Mouse (Mus musculus) neural tube, embryonic 12.5 days (tissue): ENCODE data around the gene G3bp1. TPM values are rescaled to one million over a fixed set of nuclear protein-coding genes. Genes with fewer than 3 reads are reported as not detected.

Source experiments
- ATAC-seq: fragments of 200-750 bp; cut with Nextera tagmentation; 2 replicates; pipeline ENCODE4 v1.8.0; 2017; ENCODE audit warnings: low read depth, mild to moderate bottlenecking, moderate TSS enrichment, moderate library complexity; ENCODE audit not compliant: low FRiP score
- H3K27ac ChIP-seq: fragments of 300-500 bp; sonication (generic); 2 replicates; pipeline ENCODE4 v1.5.1; 2016
- H3K27me3 ChIP-seq: fragments of 300-500 bp; sonication (generic); replicated peaks from 2 replicates; pipeline ENCODE4 v1.6.1; 2016; ENCODE audit warnings: mild to moderate bottlenecking
- H3K36me3 ChIP-seq: fragments of 300-500 bp; sonication (generic); 2 replicates; pipeline ENCODE4 v1.6.1; 2016; ENCODE audit warnings: mild to moderate bottlenecking
- H3K4me1 ChIP-seq: fragments of 300-500 bp; sonication (generic); 2 replicates; pipeline ENCODE4 v1.6.1; 2016
- H3K4me2 ChIP-seq: fragments of 300-500 bp; sonication (generic); replicated peaks from 2 replicates; pipeline ENCODE4 v1.6.1; 2016; ENCODE audit warnings: mild to moderate bottlenecking
- H3K4me3 ChIP-seq: fragments of 300-500 bp; sonication (generic); 2 replicates; pipeline ENCODE4 v1.5.1; 2016
- H3K9ac ChIP-seq: fragments of 300-500 bp; sonication (generic); 2 replicates; pipeline ENCODE4 v1.6.1; 2016; ENCODE audit warnings: mild to moderate bottlenecking
- H3K9me3 ChIP-seq: fragments of 300-500 bp; sonication (generic); 2 replicates; pipeline ENCODE4 v1.6.1; 2016; ENCODE audit warnings: mild to moderate bottlenecking
- WGBS: fragments of 180-500 bp; shearing (Covaris S2); methylation state at CpG from one replicate; pipeline ENCODE4 v1.1.7; 2016; 5-methylcytosine and 5-hydroxymethylcytosine counted together
- polyA plus RNA-seq: library from polyadenylated mRNA; unstranded; fragments of >200 nt; fragmentation: Nextera tagmentation; extraction: Ambion mirVana; gene quantifications from 2 replicates; pipeline ENCODE4 v1.2.1, GENCODE M21; 2016

Gene G3bp1
- 178 and 185 TPM in 2 replicates for polyA plus RNA-seq

- under 1% methylated on average over 57 of the region's 57 CpGs for WGBS
- Histone ChIP-seq H3K4me3 (peak within 1 kb of the TSS; percentile 83), H3K4me2 (peak within 1 kb of the TSS; percentile 90), H3K9me3 (no peaks in the 10 kb centered on the region), H3K27ac (peak within 1 kb of the TSS; percentile 39), H3K27me3 (no peaks in the 10 kb centered on the region), H3K9ac (peak within 1 kb of the TSS; percentile 94), H3K36me3 (peaks cover 14% of the 10 kb centered on the region; the same call in 1 of the 2 replicates), H3K4me1 (peaks cover 21% of the 10 kb centered on the region)
- peak; percentile 98 for ATAC-seq
Measured at GRCm38 (mm10) chr11:55469048-55469843, at the start of gene G3bp1. Gene G3bp1 (plus strand): TSS chr11:55469685.

GRCm38 (mm10) chr11:55422978-55423377 is 46.5 kb upstream of the G3bp1 start, which contains the start of gene Sparc:
Gene Sparc (minus strand): TSS chr11:55423183.
- Histone ChIP-seq H3K4me3 (no peak within 1 kb of the TSS), H3K27me3 (no peaks in the 10 kb centered on the region), H3K27ac (no peak within 1 kb of the TSS; the same call in 1 of the 2 replicates), H3K36me3 (no peaks in the 10 kb centered on the region), H3K9me3 (no peaks in the 10 kb centered on the region), H3K4me1 (peaks cover 50% of the 10 kb centered on the region), H3K4me2 (no peak within 1 kb of the TSS), H3K9ac (0 out of 2 replicates have a peak within 1 kb of the TSS, but pooled peaks have one; percentile 17)
- WGBS: 94% methylated on average over 1 of the region's 1 CpGs
- no peak for ATAC-seq

- Histone ChIP-seq H3K4me2 (no peak overlapping the region), H3K4me3 (no peak overlapping the region), H3K27me3 (no peaks in the 10 kb centered on the region), H3K4me1 (peaks cover 50% of the 10 kb centered on the region), H3K27ac (no peak overlapping the region; the same call in 1 of the 2 replicates), H3K36me3 (no peaks in the 10 kb centered on the region), H3K9ac (0 out of 2 replicates have a peak overlapping the region, but pooled peaks have one; percentile 17), H3K9me3 (no peaks in the 10 kb centered on the region)
- 10% methylated on average over 4 of the region's 4 CpGs for WGBS
- peak; percentile 66 for ATAC-seq
Measured at GRCm38 (mm10) chr11:55423756-55424155, 45.7 kb upstream of the G3bp1 start.

GRCm38 (mm10) chr11:55424746-55425360 is 44.6 kb upstream of the G3bp1 start:
- no peak overlapping the region for H3K4me2 ChIP-seq
- no peak overlapping the region for H3K27ac ChIP-seq
- peaks cover 39% of the 10 kb centered on the region for H3K4me1 ChIP-seq
- no peaks in the 10 kb centered on the region for H3K36me3 ChIP-seq
- WGBS: 81% methylated on average over 8 of the region's 8 CpGs
- H3K9me3 ChIP-seq: no peaks in the 10 kb centered on the region
- ATAC-seq: no peak
- no peak overlapping the region for H3K9ac ChIP-seq
- H3K4me3 ChIP-seq: no peak overlapping the region
- H3K27me3 ChIP-seq: no peaks in the 10 kb centered on the region

GRCm38 (mm10) chr11:55428186-55429012 is 41.1 kb upstream of the G3bp1 start:
- peak; percentile 60 for ATAC-seq
- H3K27ac ChIP-seq: 0 out of 2 replicates have a peak overlapping the region, but pooled peaks have one; percentile 57
- H3K9me3 ChIP-seq: no peaks in the 10 kb centered on the region
- H3K9ac ChIP-seq: no peak overlapping the region
- no peak overlapping the region for H3K4me3 ChIP-seq
- peaks cover 27% of the 10 kb centered on the region for H3K4me1 ChIP-seq
- WGBS: 41% methylated on average over 16 of the region's 16 CpGs
- no peaks in the 10 kb centered on the region for H3K36me3 ChIP-seq
- 0 out of 2 replicates have a peak overlapping the region, but pooled peaks have one; percentile 14 for H3K4me2 ChIP-seq
- no peaks in the 10 kb centered on the region for H3K27me3 ChIP-seq

GRCm38 (mm10) chr11:55429973-55430372 is 39.5 kb upstream of the G3bp1 start:
- no peak for ATAC-seq
- H3K27ac ChIP-seq: no peak overlapping the region
- H3K27me3 ChIP-seq: no peaks in the 10 kb centered on the region
- 90% methylated on average over 2 of the region's 2 CpGs for WGBS
- peaks cover 13% of the 10 kb centered on the region for H3K4me1 ChIP-seq
- no peaks in the 10 kb centered on the region for H3K36me3 ChIP-seq
- H3K4me3 ChIP-seq: no peak overlapping the region
- no peak overlapping the region for H3K4me2 ChIP-seq
- H3K9ac ChIP-seq: no peak overlapping the region
- H3K9me3 ChIP-seq: no peaks in the 10 kb centered on the region

- Histone ChIP-seq H3K4me2 (no peak overlapping the region), H3K4me1 (peaks cover 7% of the 10 kb centered on the region), H3K4me3 (no peak overlapping the region), H3K9ac (no peak overlapping the region), H3K36me3 (no peaks in the 10 kb centered on the region), H3K27ac (no peak overlapping the region), H3K27me3 (no peaks in the 10 kb centered on the region), H3K9me3 (no peaks in the 10 kb centered on the region)
- WGBS: 77% methylated on average over 3 of the region's 3 CpGs
- ATAC-seq: no peak
Measured at GRCm38 (mm10) chr11:55432981-55433380, 36.5 kb upstream of the G3bp1 start.

GRCm38 (mm10) chr11:55436089-55436488 is 33.4 kb upstream of the G3bp1 start:
- Histone ChIP-seq H3K4me2 (no peak overlapping the region), H3K4me1 (no peaks in the 10 kb centered on the region), H3K9ac (no peak overlapping the region), H3K4me3 (no peak overlapping the region), H3K9me3 (no peaks in the 10 kb centered on the region), H3K27me3 (no peaks in the 10 kb centered on the region), H3K36me3 (no peaks in the 10 kb centered on the region), H3K27ac (no peak overlapping the region)
- 87% methylated on average over 6 of the region's 6 CpGs for WGBS
- ATAC-seq: no peak

GRCm38 (mm10) chr11:55438031-55438430 is 31.5 kb upstream of the G3bp1 start:
- Histone ChIP-seq H3K27ac (no peak overlapping the region), H3K4me3 (no peak overlapping the region), H3K27me3 (no peaks in the 10 kb centered on the region), H3K4me1 (no peaks in the 10 kb centered on the region), H3K9me3 (no peaks in the 10 kb centered on the region), H3K36me3 (no peaks in the 10 kb centered on the region), H3K4me2 (no peak overlapping the region), H3K9ac (no peak overlapping the region)
- no peak for ATAC-seq
- WGBS: 37% methylated on average over 4 of the region's 4 CpGs

- no peak overlapping the region for H3K4me3 ChIP-seq
- 57% methylated on average over 5 of the region's 5 CpGs for WGBS
- no peak overlapping the region for H3K27ac ChIP-seq
- H3K36me3 ChIP-seq: no peaks in the 10 kb centered on the region
- no peaks in the 10 kb centered on the region for H3K27me3 ChIP-seq
- ATAC-seq: no peak
- H3K4me2 ChIP-seq: no peak overlapping the region
- no peaks in the 10 kb centered on the region for H3K9me3 ChIP-seq
- H3K9ac ChIP-seq: no peak overlapping the region
- no peaks in the 10 kb centered on the region for H3K4me1 ChIP-seq
Measured at GRCm38 (mm10) chr11:55439718-55440117, 29.8 kb upstream of the G3bp1 start.

- no peak overlapping the region for H3K4me3 ChIP-seq
- ATAC-seq: 0 out of 2 replicates have a peak, but pooled peaks have one; percentile 25
- H3K27me3 ChIP-seq: no peaks in the 10 kb centered on the region
- H3K36me3 ChIP-seq: peaks cover 18% of the 10 kb centered on the region; the same call in 1 of the 2 replicates
- WGBS: 5% methylated on average over 1 of the region's 1 CpGs
- H3K27ac ChIP-seq: no peak overlapping the region
- H3K9ac ChIP-seq: no peak overlapping the region
- H3K4me2 ChIP-seq: no peak overlapping the region
- H3K4me1 ChIP-seq: no peaks in the 10 kb centered on the region
- H3K9me3 ChIP-seq: no peaks in the 10 kb centered on the region
Measured at GRCm38 (mm10) chr11:55444772-55445171, 24.7 kb upstream of the G3bp1 start.

- WGBS: 26% methylated on average over 4 of the region's 4 CpGs
- peak; percentile 50; the same call in 1 of the 2 replicates for ATAC-seq
Measured at GRCm38 (mm10) chr11:55446579-55446978, 22.9 kb upstream of the G3bp1 start.

More at GRCm38 (mm10) chr11:55446579-55446978, 22.9 kb upstream of the G3bp1 start:
- H3K9ac ChIP-seq: no peak overlapping the region
- no peak overlapping the region for H3K4me2 ChIP-seq
- peaks cover 26% of the 10 kb centered on the region for H3K36me3 ChIP-seq
- H3K4me1 ChIP-seq: no peaks in the 10 kb centered on the region
- H3K27me3 ChIP-seq: no peaks in the 10 kb centered on the region
- H3K4me3 ChIP-seq: no peak overlapping the region
- no peak overlapping the region for H3K27ac ChIP-seq
- H3K9me3 ChIP-seq: no peaks in the 10 kb centered on the region
